In genomic region chr14:27337156-27337555, GRCm38 (mm10) we compare ENCODE assay signal across 9 mouse cellular contexts.
DNase-seq lines count a peak whose midpoint lies in the region; ATAC-seq and TF ChIP-seq lines count a peak whose summit lies in the region.
"Had no signal": no experiment of that assay in that cellular context is flagged by ENCODE, and none has a peak within 500 bp of the region (broad histone marks: within the 10 kb centered on the region; RNA-seq: fewer than 3 reads in every experiment).

No protein-coding gene starts in this region.

- H3K36me3 ChIP-seq in kidney, embryonic 16.5 days (ENCODE audit: insufficient read depth, low read length) = no peaks in the 10 kb centered on the region
- no peaks in the 10 kb centered on the region for H3K36me3 ChIP-seq in ES-Bruce4 (ENCODE audit: control insufficient read depth, insufficient read depth, low read length, poor library complexity, severe bottlenecking)
- no peaks in the 10 kb centered on the region for H3K36me3 ChIP-seq in liver, embryonic 12.5 days

- no peak for TF ChIP-seq EP300 in ES-Bruce4 (IDR thresholded peaks at IDR 0.05; ENCODE audit: insufficient read depth, low read depth, low read length)

- H3K4me3 ChIP-seq in kidney, embryonic 16.5 days (ENCODE audit: low read length) = peak overlapping the region; percentile 58
- peak overlapping the region; percentile 74 for H3K4me3 ChIP-seq in ES-Bruce4 (ENCODE audit: low read depth, low read length)
- H3K4me3 ChIP-seq in liver, embryonic 12.5 days = peak overlapping the region; percentile 59

- H3K9me3 ChIP-seq in kidney, embryonic 16.5 days (ENCODE audit: low read length) = no peaks in the 10 kb centered on the region
- H3K9me3 ChIP-seq in ES-Bruce4 (replicated peaks; ENCODE audit: control insufficient read depth, insufficient read depth, low read length, poor library complexity, severe bottlenecking) = no peaks in the 10 kb centered on the region
- no peaks in the 10 kb centered on the region for H3K9me3 ChIP-seq in liver, embryonic 12.5 days (replicated peaks)

- no peak for TF ChIP-seq POLR2A in ES-Bruce4 (IDR thresholded peaks at IDR 0.05; ENCODE audit: insufficient read depth, low read length)

- H3K4me2 ChIP-seq in kidney, embryonic 16.5 days (replicated peaks; ENCODE audit: low read depth, low read length) = peak overlapping the region; percentile 85
- H3K4me2 ChIP-seq in liver, embryonic 12.5 days = peak overlapping the region; percentile 88

- no peak for DNase-seq in kidney, adult 8-10 months
- peak; percentile 48 to 57 for DNase-seq in cerebellum, postnatal 25 days
- no peak for DNase-seq in gastrocnemius, postnatal 25 days
- DNase-seq in right cerebral cortex, postnatal 36 days (ENCODE audit: low spot score in 2 of 2) = no peak
- DNase-seq: adrenal gland, adult 8-10 months had no signal

- ATAC-seq in kidney, embryonic 16.5 days (ENCODE audit: low FRiP score, low TSS enrichment) = no peak
- no peak for ATAC-seq in liver, embryonic 12.5 days
- no peak for ATAC-seq in megakaryocyte progenitor cell, adult 5-6 weeks (replicated peaks; ENCODE audit: poor library complexity)

- 0 out of 2 replicates have a peak overlapping the region, but pooled peaks have one; percentile 25 for H3K9ac ChIP-seq in kidney, embryonic 16.5 days (replicated peaks; ENCODE audit: low read length)
- H3K9ac ChIP-seq in ES-Bruce4 (ENCODE audit: low read depth, poor library complexity, severe bottlenecking) = no peak overlapping the region
- no peak overlapping the region for H3K9ac ChIP-seq in liver, embryonic 12.5 days

- no peak overlapping the region for H3K27ac ChIP-seq in kidney, embryonic 16.5 days (ENCODE audit: low read length)
- no peak overlapping the region for H3K27ac ChIP-seq in ES-Bruce4 (ENCODE audit: insufficient read depth, low read length)
- no peak overlapping the region for H3K27ac ChIP-seq in liver, embryonic 12.5 days

- WGBS in kidney, embryonic 16.5 days = 56% methylated on average over 6 of the region's 6 CpGs
- WGBS in liver, embryonic 12.5 days (ENCODE audit: insufficient replicate concordance) = 35% methylated on average over 6 of the region's 6 CpGs

- no peak for TF ChIP-seq CTCF in ES-Bruce4 (IDR thresholded peaks at IDR 0.05; ENCODE audit: low read depth, low read length)

- H3K4me1 ChIP-seq in kidney, embryonic 16.5 days (ENCODE audit: insufficient read depth, low read length) = peaks cover 9% of the 10 kb centered on the region; the same call in 1 of the 2 replicates
- peaks cover 5% of the 10 kb centered on the region for H3K4me1 ChIP-seq in ES-Bruce4 (ENCODE audit: control insufficient read depth, insufficient read depth, low read length)
- peaks cover 26% of the 10 kb centered on the region for H3K4me1 ChIP-seq in liver, embryonic 12.5 days

- peaks cover 11% of the 10 kb centered on the region for H3K27me3 ChIP-seq in kidney, embryonic 16.5 days (ENCODE audit: insufficient read depth, low read length)
- no peaks in the 10 kb centered on the region for H3K27me3 ChIP-seq in ES-Bruce4 (ENCODE audit: control insufficient read depth, insufficient read depth, low read length, poor library complexity, severe bottlenecking)
- peaks cover 33% of the 10 kb centered on the region for H3K27me3 ChIP-seq in liver, embryonic 12.5 days (replicated peaks)

Comparison
In these comparisons a context has a peak if more than half of its experiments do, and no peak if none do; other contexts are left out.
1. DNase-seq: peak in cerebellum, postnatal 25 days (2 of 2); none in kidney, adult 8-10 months (0 of 2), gastrocnemius, postnatal 25 days (single experiment) and right cerebral cortex, postnatal 36 days (0 of 2).
2. Peak in every context shown above with its lines, with median percentiles within 50 percentile points of each other: H3K4me3 ChIP-seq.